12 mouse cellular contexts compared by ENCODE assay signal in genomic region chr15:101372131-101372977, GRCm38 (mm10). TPM values are rescaled to one million over a fixed set of nuclear protein-coding genes. Genes with fewer than 3 reads are reported as not detected.
A peak's percentile ranks its signal among the peaks of the same experiment; 100 is the strongest.
DNase-seq lines count a peak whose midpoint lies in the region; ATAC-seq and TF ChIP-seq lines count a peak whose summit lies in the region.
"Had no signal": no experiment of that assay in that cellular context is flagged by ENCODE, and none has a peak within 500 bp of the region (broad histone marks: within the 10 kb centered on the region; RNA-seq: fewer than 3 reads in every experiment).

No protein-coding gene starts in this region.

- H3K4me1 ChIP-seq in heart, embryonic 11.5 days (ENCODE audit: control insufficient read depth, insufficient read depth, low read length): peaks cover 46% of the 10 kb centered on the region
- peaks cover 53% of the 10 kb centered on the region for H3K4me1 ChIP-seq in lung, adult 2 months (ENCODE audit: control insufficient read depth, insufficient read depth, low read length)

- no peak overlapping the region for H3K9ac ChIP-seq in heart, embryonic 11.5 days (ENCODE audit: low read depth, low read length)

- H3K9me3 ChIP-seq in heart, embryonic 11.5 days (replicated peaks; ENCODE audit: control insufficient read depth, low read length): no peaks in the 10 kb centered on the region

- TF ChIP-seq CTCF in lung, adult 2 months (IDR thresholded peaks at IDR 0.05; ENCODE audit: insufficient read depth, low read length): no peak

- no peaks in the 10 kb centered on the region for H3K36me3 ChIP-seq in heart, embryonic 11.5 days (ENCODE audit: control insufficient read depth, insufficient read depth, low read length)

- H3K27ac ChIP-seq in heart, embryonic 11.5 days (ENCODE audit: low read depth, low read length): 0 out of 2 replicates have a peak overlapping the region, but pooled peaks have one; percentile 15
- H3K27ac ChIP-seq: kidney, postnatal 0 days had no signal

- H3K4me2 ChIP-seq in heart, embryonic 11.5 days: no peak overlapping the region

- TF ChIP-seq POLR2A in lung, adult 2 months (IDR thresholded peaks at IDR 0.05; ENCODE audit: borderline replicate concordance, extremely low read depth, low read depth, low read length): no peak

- 57% methylated on average over 7 of the region's 7 CpGs for WGBS in heart, embryonic 11.5 days (ENCODE audit: insufficient replicate concordance)
- WGBS in lung, adult 2 months: 54% methylated on average over 7 of the region's 7 CpGs

- no peak overlapping the region for H3K4me3 ChIP-seq in heart, embryonic 11.5 days (ENCODE audit: low read depth, low read length)
- no peak overlapping the region for H3K4me3 ChIP-seq in lung, adult 2 months (replicated peaks; ENCODE audit: extremely low read depth, low read depth, low read length)

- no peak for DNase-seq in heart, postnatal 10 days
- peak; percentile 60 to 74 for DNase-seq in lung, adult 18-20 months
- no peak for DNase-seq in lung, adult 2 months
- DNase-seq in lung, postnatal 14 days: peak; percentile 41
- DNase-seq in ovary, adult 18-20 months (ENCODE audit: low spot score): no peak
- DNase-seq in ovary, postnatal 10 days (ENCODE audit: low spot score): no peak
- DNase-seq: spleen, adult 18-20 months; thymus, adult 2 months had no signal

- intact Hi-C loops in heart, postnatal 10 days (cut with DNase I): no loop called here

- no peak for ATAC-seq in heart, embryonic 11.5 days (replicated peaks; ENCODE audit: insufficient number of reproducible peaks, low FRiP score, low TSS enrichment)
- ATAC-seq: forebrain, embryonic 16.5 days had no signal

- H3K27me3 ChIP-seq in heart, embryonic 11.5 days (ENCODE audit: control insufficient read depth, insufficient read depth, low read length): peaks cover 4% of the 10 kb centered on the region; the same call in 1 of the 2 replicates

RNA-seq across cellular contexts. Expression of gene Krt80, which starts 2.4 kb away (rescaled TPM):
- 2.5 and 2.8 TPM in 2 replicates for polyA plus RNA-seq in heart, embryonic 11.5 days (2014; fragmentation: Nextera tagmentation; extraction: Ambion mirVana)
- 1 to 10 TPM; 1.7 to 2.2 TPM for total RNA-seq in heart, postnatal 10 days (2021)
- 130 and 155 TPM in 2 replicates for polyA plus RNA-seq in lung, adult 2 months (2012; rRNA removed)
- total RNA-seq: CH12.LX had no signal

RNA-seq across cellular contexts. Expression of gene Krt7, which starts 38.5 kb away (rescaled TPM):
- 23.8 and 25.8 TPM in 2 replicates for polyA plus RNA-seq in heart, embryonic 11.5 days (2014; fragmentation: Nextera tagmentation; extraction: Ambion mirVana)
- total RNA-seq in heart, postnatal 10 days (2021): 1 to 10 TPM; 3.8 to 4.5 TPM
- 136 and 143 TPM in 2 replicates for polyA plus RNA-seq in lung, adult 2 months (2012; rRNA removed)

Comparison
In these comparisons a context has a peak if more than half of its experiments do, and no peak if none do; other contexts are left out.
1. DNase-seq: peak in lung, adult 18-20 months (2 of 2) and lung, postnatal 14 days (single experiment); none in heart, postnatal 10 days (0 of 2), lung, adult 2 months (single experiment), ovary, adult 18-20 months (single experiment) and ovary, postnatal 10 days (single experiment).
2. RNA of gene Krt80, which starts 2.4 kb away (polyA plus RNA-seq): 130 to 155 TPM in lung, adult 2 months; 2.5 to 2.8 TPM in heart, embryonic 11.5 days; every median in the first group is over 10 times any median in the second.